Mouse (Mus musculus): Measurements from ENCODE around the gene Zup1. TPM values are rescaled to one million over a fixed set of nuclear protein-coding genes. Genes with fewer than 3 reads are reported as not detected.
"Not testable (repeated sequence)": the region's sequence is repeated elsewhere in the genome, so short reads cannot be mapped to it uniquely, and the experiment has no call there.

Zup1 gene
- polyA plus RNA-seq, 1 experiment from 2014 or later: 19.4 TPM

DNA sequence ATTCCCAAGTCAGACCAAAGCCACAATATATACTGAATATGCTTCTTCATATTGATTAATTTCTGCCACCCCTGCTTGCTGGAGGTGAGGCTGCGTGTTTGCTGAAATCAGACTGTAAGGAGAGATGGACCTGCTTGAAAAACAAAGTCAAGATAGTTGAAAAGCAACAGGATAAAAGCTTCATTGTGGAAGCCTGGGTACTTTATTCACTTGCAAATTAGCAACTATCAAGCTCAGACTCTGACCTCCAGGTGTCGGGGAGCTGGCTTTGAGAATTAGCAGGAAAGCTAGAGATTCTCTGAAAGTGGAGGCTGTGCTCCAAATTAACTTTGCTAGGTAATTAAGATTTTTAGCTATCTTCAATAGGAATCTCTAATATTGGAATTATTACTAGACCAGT lies 68.7 kb downstream of the Zup1 start:
- peaks cover 16% of the 10 kb centered on the region for H3K9me3 ChIP-seq
- not testable (repeated sequence) for H3K36me3 ChIP-seq; H3K27ac ChIP-seq; DNase-seq (ENCODE audit: low spot score); H3K27me3 ChIP-seq (ENCODE audit: insufficient read depth, poor library complexity, severe bottlenecking); H3K4me1 ChIP-seq (replicated peaks); H3K4me3 ChIP-seq
- 77% methylated on average over 2 of the region's 2 CpGs for WGBS

DNA sequence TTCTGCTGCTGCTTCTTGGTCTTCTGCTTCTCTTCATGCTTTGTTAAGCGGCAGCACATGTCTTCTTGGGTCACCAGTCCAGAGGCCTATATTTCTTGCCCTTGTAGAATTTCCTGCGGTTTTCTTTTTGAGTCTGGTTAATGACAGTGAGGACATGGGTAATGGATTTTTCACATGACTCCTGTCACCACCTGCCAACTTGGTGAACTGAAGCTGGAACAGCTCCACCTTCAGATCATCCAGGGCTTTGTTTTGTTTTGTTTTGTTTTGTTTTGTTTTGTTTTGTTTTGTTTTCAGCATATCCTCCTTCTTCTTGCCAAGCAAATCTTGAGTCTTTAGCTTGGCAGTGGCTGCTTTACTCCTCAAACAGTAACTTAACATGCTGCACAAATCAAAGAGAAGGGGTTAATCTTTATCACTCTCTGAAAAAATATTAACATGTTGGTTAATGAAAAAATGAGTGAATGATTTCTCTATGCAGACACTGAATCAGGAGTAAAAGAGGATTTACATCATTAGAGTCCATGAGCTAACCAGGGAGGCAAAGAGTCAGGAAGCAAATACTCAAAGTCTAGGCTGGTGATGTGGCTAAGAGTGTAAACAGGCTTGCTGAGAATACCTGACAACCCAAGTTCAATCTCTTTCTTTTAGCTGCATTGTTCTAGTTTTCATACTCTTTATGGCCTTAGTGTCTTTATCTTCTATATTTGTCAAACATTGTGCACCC lies 78.2 kb downstream of the Zup1 start:
- no peak overlapping the region for H3K27ac ChIP-seq
- DNase-seq (ENCODE audit: low spot score): no peak
- H3K9me3 ChIP-seq: 0 out of 2 replicates have a peak, but pooled peaks cover 2% of the 10 kb centered on the region
- H3K36me3 ChIP-seq: no peaks in the 10 kb centered on the region
- WGBS: 83% methylated on average over 2 of the region's 2 CpGs
- no peaks in the 10 kb centered on the region for H3K27me3 ChIP-seq (ENCODE audit: insufficient read depth, poor library complexity, severe bottlenecking)
- no peak overlapping the region for H3K4me3 ChIP-seq
- H3K4me1 ChIP-seq (replicated peaks): no peaks in the 10 kb centered on the region

DNA sequence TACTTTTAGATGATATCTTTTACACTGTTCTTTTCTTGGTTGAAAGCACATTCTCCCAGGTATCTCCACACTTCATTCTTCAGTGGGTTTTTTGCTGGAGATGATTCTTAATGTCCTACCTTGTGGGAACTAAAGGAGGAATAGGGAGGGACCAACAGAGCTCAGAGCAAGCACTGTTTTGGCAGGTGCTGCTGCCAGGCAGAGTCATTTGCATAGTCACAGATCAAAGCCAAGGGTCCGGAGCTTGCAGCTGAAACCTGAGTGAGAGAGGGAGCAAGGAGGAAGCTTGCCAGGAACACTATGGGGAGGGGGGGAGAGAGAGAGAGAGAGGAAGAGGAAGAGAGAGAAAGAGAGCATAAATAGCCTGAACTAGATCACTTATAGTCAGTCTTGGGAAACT lies 80.6 kb downstream of the Zup1 start:
- 16% methylated on average over 1 of the region's 1 CpGs for WGBS
- Histone ChIP-seq H3K9me3 (0 out of 2 replicates have a peak, but pooled peaks cover 2% of the 10 kb centered on the region), H3K27me3 (ENCODE audit: insufficient read depth, poor library complexity, severe bottlenecking) (no peaks in the 10 kb centered on the region), H3K27ac (no peak overlapping the region), H3K36me3 (no peaks in the 10 kb centered on the region), H3K4me3 (no peak overlapping the region), H3K4me1 (replicated peaks) (no peaks in the 10 kb centered on the region)
- DNase-seq (ENCODE audit: low spot score): no peak

Other genes starting within 250 kb of the Zup1 start
- not detected in 2 replicates for gene Sult3a2, start 164.6 kb downstream of the Zup1 start, polyA plus RNA-seq (2016; fragmentation: Nextera tagmentation; extraction: Ambion mirVana)
- gene Sult3a1, start 93.5 kb downstream of the Zup1 start, polyA plus RNA-seq (2016; fragmentation: Nextera tagmentation; extraction: Ambion mirVana): not detected in 2 replicates
- 0.19 and 0.98 TPM in 2 replicates for gene Rsph4a, start 46.2 kb downstream of the Zup1 start, polyA plus RNA-seq (2016; fragmentation: Nextera tagmentation; extraction: Ambion mirVana)
- 126 and 143 TPM in 2 replicates for gene Rwdd1, start 68.4 kb upstream of the Zup1 start, polyA plus RNA-seq (2016; fragmentation: Nextera tagmentation; extraction: Ambion mirVana)
- not detected in 2 replicates for gene Trappc3l, start 86.3 kb upstream of the Zup1 start, polyA plus RNA-seq (2016; fragmentation: Nextera tagmentation; extraction: Ambion mirVana)
- gene Calhm4, start 93.0 kb upstream of the Zup1 start, polyA plus RNA-seq (2016; fragmentation: Nextera tagmentation; extraction: Ambion mirVana): not detected in 2 replicates
- 0.08 and 0.10 TPM in 2 replicates for gene Calhm5, start 145.2 kb upstream of the Zup1 start, polyA plus RNA-seq (2016; fragmentation: Nextera tagmentation; extraction: Ambion mirVana)
- 0.24 and 0.54 TPM in 2 replicates for gene Calhm6, start 176.7 kb upstream of the Zup1 start, polyA plus RNA-seq (2016; fragmentation: Nextera tagmentation; extraction: Ambion mirVana)